Mouse (Mus musculus) limb, embryonic 12.5 days (tissue): Measurements from ENCODE around the gene Slc37a1. TPM values are rescaled to one million over a fixed set of nuclear protein-coding genes. Genes with fewer than 3 reads are reported as not detected.

Source experiments
- ATAC-seq: fragments of 200-750 bp; cut with Nextera tagmentation; 2 replicates; pipeline ENCODE4 v1.8.0; 2017; ENCODE audit warnings: low read depth, moderate TSS enrichment; ENCODE audit not compliant: insufficient number of reproducible peaks, insufficient read depth, low FRiP score, low TSS enrichment
- H3K27ac ChIP-seq: fragments of 300-500 bp; sonication (generic); 2 replicates; pipeline ENCODE4 v1.5.1; 2016; ENCODE audit warnings: mild to moderate bottlenecking, moderate library complexity
- H3K27me3 ChIP-seq: fragments of 300-500 bp; sonication (generic); 2 replicates; pipeline ENCODE4 v1.6.1; 2016; ENCODE audit warnings: mild to moderate bottlenecking, moderate library complexity
- H3K36me3 ChIP-seq: fragments of 300-500 bp; sonication (generic); 2 replicates; pipeline ENCODE4 v1.6.1; 2016; ENCODE audit warnings: mild to moderate bottlenecking, moderate library complexity
- H3K4me1 ChIP-seq: fragments of 300-500 bp; sonication (generic); replicated peaks from 2 replicates; pipeline ENCODE4 v1.6.1; 2016
- H3K4me2 ChIP-seq: fragments of 300-500 bp; sonication (generic); 2 replicates; pipeline ENCODE4 v1.6.1; 2016; ENCODE audit warnings: mild to moderate bottlenecking, moderate library complexity
- H3K4me3 ChIP-seq: fragments of 300-500 bp; sonication (generic); replicated peaks from 2 replicates; pipeline ENCODE4 v1.5.1; 2016; ENCODE audit warnings: mild to moderate bottlenecking
- H3K9ac ChIP-seq: fragments of 300-500 bp; sonication (generic); replicated peaks from 2 replicates; pipeline ENCODE4 v1.6.1; 2016; ENCODE audit warnings: mild to moderate bottlenecking, moderate library complexity
- H3K9me3 ChIP-seq: fragments of 300-500 bp; sonication (generic); 2 replicates; pipeline ENCODE4 v1.6.1; 2016; ENCODE audit warnings: mild to moderate bottlenecking, moderate library complexity
- WGBS: fragments of 180-500 bp; shearing (Covaris S2); methylation state at CpG from one replicate; pipeline ENCODE4 v1.1.7; 2016; 5-methylcytosine and 5-hydroxymethylcytosine counted together
- polyA plus RNA-seq: library from polyadenylated mRNA; unstranded; fragments of >200 nt; fragmentation: Nextera tagmentation; extraction: Ambion mirVana; gene quantifications from 2 replicates; pipeline ENCODE4 v1.2.1, GENCODE M21; 2016

Slc37a1 gene
- polyA plus RNA-seq, 1 experiment from 2014 or later: 1.5 TPM

DNA sequence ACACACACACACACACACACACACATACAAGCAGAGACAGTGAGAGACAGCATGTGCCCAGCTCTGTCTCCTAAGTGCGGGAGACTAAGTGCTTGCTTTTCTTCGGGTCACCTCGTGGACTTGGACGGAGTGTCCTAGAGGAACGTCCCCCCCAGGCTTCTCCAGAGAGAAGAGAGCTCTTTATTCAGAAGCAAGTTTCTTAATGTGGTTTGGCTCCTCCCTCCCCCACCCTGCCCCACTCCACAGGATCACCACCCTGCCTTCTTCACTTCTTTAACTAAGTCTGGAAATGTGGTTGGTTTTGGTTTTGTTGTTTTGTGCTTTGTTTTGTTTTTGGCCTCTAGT lies 19.2 kb downstream of the Slc37a1 start:
- no peak for ATAC-seq
- 64% methylated on average over 5 of the region's 5 CpGs for WGBS
- no peaks in the 10 kb centered on the region for H3K36me3 ChIP-seq

DNA sequence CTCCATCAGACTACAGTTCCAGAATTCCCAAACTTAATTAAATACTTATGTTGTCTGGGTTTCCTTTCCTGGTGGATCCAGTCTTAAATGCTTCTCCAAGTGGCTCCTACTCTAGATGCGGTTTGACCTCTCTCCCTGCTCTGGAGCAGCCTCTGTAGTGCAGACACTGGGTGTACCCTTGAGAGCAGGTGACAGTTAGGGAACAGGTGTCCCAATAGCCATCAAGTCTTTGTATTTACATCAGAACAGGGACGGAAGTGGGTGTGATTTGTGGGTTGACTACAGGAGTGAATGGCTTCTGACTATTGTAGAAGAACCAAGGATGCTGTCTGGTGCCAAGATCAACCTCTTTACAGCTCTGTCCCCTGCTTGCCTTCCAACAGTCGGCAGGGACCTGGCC lies 21.2 kb downstream of the Slc37a1 start:
- WGBS: 57% methylated on average over 3 of the region's 3 CpGs

More for the DNA sequence above, 19.2 kb downstream of the Slc37a1 start:
- Histone ChIP-seq H3K4me3 (no peak overlapping the region), H3K27me3 (no peaks in the 10 kb centered on the region; the same call in 1 of the 2 replicates), H3K9me3 (no peaks in the 10 kb centered on the region), H3K4me2 (no peak overlapping the region), H3K27ac (no peak overlapping the region), H3K4me1 (peaks cover 20% of the 10 kb centered on the region), H3K9ac (no peak overlapping the region)

DNA sequence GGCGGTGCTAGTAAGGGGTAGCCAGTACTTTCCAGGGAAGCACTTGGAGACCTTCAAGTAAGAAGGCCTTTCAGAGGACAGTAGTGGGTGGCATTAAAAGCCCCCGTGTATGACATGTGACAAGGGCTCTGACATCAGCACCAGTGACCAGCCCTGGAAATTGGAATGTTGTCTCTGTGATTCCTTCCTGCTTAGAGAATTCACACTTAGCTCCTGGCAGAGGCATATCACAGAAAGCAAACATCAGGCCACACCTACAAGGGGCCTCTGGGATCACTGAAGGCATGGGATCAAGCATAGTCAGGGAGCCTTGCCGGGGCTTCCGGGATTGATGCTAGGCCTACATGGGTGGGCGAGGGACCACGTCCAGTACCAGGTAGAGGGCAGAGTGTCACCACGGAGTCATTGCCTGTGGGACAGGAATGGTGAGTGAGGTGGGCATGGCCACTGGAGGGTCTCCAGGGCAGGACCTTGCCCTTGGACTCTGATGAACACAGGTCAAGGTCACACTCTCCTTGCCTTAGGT lies 21.8 kb downstream of the Slc37a1 start:
- peaks cover 20% of the 10 kb centered on the region for H3K4me1 ChIP-seq
- no peaks in the 10 kb centered on the region for H3K9me3 ChIP-seq
- H3K4me2 ChIP-seq: no peak overlapping the region
- no peaks in the 10 kb centered on the region for H3K36me3 ChIP-seq
- H3K9ac ChIP-seq: no peak overlapping the region
- no peak overlapping the region for H3K4me3 ChIP-seq
- no peak for ATAC-seq
- H3K27me3 ChIP-seq: no peaks in the 10 kb centered on the region; the same call in 1 of the 2 replicates
- H3K27ac ChIP-seq: no peak overlapping the region
- WGBS: 92% methylated on average over 7 of the region's 7 CpGs

More for the DNA sequence above, 21.2 kb downstream of the Slc37a1 start:
- Histone ChIP-seq H3K27ac (no peak overlapping the region), H3K4me2 (no peak overlapping the region), H3K4me3 (no peak overlapping the region), H3K9me3 (no peaks in the 10 kb centered on the region), H3K4me1 (peaks cover 20% of the 10 kb centered on the region), H3K36me3 (no peaks in the 10 kb centered on the region), H3K9ac (no peak overlapping the region), H3K27me3 (no peaks in the 10 kb centered on the region; the same call in 1 of the 2 replicates)
- no peak for ATAC-seq

DNA sequence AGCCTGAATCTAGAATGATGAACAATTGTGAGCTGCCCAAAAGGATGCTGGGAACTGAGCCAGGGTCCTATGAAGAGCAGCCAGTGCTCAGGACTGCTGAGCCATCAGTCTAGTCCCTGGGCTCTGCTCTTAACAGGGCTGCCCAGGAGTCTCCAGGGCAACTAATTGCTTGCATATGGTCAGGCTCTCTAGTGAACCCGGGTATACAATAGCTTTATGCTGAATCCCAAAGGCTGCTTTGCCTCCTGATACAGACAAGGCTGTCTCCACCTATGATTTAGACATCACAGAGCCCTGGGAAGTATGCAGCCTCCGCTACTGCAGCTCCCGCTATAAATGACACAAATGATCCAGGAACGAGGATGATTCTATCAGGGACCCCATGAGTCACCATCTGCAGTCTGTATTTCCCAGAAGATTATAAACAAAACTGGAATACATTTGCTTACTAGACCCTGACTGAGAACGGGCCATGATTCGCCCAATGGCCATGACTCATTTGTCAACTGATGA lies 22.7 kb downstream of the Slc37a1 start:
- Histone ChIP-seq H3K4me3 (no peak overlapping the region), H3K4me2 (no peak overlapping the region), H3K9ac (no peak overlapping the region), H3K4me1 (peaks cover 20% of the 10 kb centered on the region), H3K27me3 (no peaks in the 10 kb centered on the region; the same call in 1 of the 2 replicates), H3K27ac (peak overlapping the region; percentile 29; the same call in 1 of the 2 replicates), H3K9me3 (no peaks in the 10 kb centered on the region), H3K36me3 (no peaks in the 10 kb centered on the region)
- no peak for ATAC-seq
- 24% methylated on average over 6 of the region's 6 CpGs for WGBS

DNA sequence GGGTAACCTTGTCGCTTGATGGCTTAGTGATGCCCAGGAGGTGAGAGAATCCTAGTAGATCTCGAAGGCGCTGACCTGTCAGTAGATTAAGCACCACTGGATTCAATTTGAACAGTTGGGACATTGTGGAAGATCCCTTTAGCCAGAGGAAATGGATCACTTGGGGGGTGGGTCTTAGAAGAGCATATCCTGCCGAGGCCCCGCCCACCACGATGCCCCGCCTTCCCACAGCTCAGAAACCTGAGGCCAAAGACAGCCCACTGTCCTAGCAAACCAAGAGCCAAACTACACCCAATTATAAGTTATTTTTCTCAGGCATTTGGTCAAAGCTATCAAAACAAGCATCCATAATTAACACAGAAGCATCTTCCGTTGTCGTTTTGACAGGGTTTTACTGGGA lies 24.5 kb downstream of the Slc37a1 start:
- H3K4me1 ChIP-seq: peaks cover 13% of the 10 kb centered on the region
- H3K36me3 ChIP-seq: no peaks in the 10 kb centered on the region
- no peak overlapping the region for H3K4me3 ChIP-seq
- H3K9me3 ChIP-seq: no peaks in the 10 kb centered on the region
- no peaks in the 10 kb centered on the region; the same call in 1 of the 2 replicates for H3K27me3 ChIP-seq
- WGBS: 75% methylated on average over 9 of the region's 9 CpGs
- no peak overlapping the region for H3K4me2 ChIP-seq
- H3K9ac ChIP-seq: no peak overlapping the region
- H3K27ac ChIP-seq: no peak overlapping the region
- no peak for ATAC-seq

DNA sequence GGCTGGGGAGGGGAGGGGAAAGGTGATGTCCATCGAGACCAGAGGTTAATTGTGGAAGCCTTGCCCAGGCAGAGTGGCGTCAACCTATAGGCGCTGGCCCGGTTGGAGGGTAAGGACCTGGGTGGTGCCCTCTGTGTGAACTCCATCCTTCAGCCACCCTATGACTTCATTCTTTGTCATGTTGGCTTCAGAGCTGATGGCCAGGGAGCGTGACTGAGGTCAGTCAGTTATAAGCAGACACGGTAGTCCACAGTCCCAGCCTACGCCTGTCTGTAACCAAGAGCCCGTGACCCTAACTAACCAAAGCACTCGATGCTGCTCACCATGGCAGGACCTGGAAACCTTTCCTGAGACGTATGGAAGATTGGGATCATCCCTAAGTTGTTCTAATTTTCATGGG lies 26.1 kb downstream of the Slc37a1 start:
- Histone ChIP-seq H3K4me1 (peaks cover 13% of the 10 kb centered on the region), H3K9me3 (no peaks in the 10 kb centered on the region), H3K27me3 (no peaks in the 10 kb centered on the region), H3K4me3 (no peak overlapping the region), H3K36me3 (no peaks in the 10 kb centered on the region), H3K27ac (no peak overlapping the region), H3K4me2 (no peak overlapping the region), H3K9ac (no peak overlapping the region)
- WGBS: 83% methylated on average over 10 of the region's 10 CpGs
- ATAC-seq: no peak

DNA sequence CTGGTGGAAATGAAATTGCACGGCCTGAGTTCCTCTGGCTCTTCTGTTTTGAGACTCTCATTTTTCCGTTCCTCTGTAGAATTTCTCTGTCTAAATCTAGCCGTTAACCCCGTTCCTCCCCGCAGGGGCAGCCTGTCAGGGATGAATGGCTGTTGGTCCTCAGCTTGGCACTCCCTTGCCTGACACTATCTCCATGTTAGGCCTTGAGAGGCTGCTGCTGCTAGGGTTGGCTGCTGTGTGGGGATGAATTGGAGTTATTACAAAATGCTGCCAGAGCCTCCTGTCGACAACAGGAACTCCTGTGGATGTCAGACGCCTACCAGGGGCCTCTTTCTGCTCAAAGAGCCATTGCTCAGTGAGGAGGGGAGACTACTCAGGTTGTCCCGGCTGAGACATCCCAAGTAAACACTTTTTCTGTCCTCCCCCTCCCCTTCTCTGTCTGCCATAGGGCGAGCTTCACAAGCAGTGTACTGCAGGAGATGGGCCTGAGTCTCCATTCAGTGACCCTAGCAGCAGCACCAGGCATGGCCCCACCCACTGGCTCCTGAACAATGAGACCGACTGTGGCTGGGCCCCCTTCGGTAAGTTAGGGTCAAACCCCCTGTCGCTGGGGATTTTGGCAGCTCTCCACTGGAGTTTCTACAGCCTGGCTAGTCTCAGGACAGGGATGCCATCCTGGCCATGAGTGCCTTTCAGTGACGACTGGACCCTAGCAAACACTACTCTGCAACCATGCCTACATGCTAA lies 28.6 kb downstream of the Slc37a1 start:
- H3K4me2 ChIP-seq: no peak overlapping the region
- H3K9me3 ChIP-seq: no peaks in the 10 kb centered on the region
- H3K27me3 ChIP-seq: no peaks in the 10 kb centered on the region
- no peak for ATAC-seq
- no peak overlapping the region for H3K9ac ChIP-seq
- 56% methylated on average over 13 of the region's 13 CpGs for WGBS
- H3K27ac ChIP-seq: no peak overlapping the region
- H3K4me3 ChIP-seq: no peak overlapping the region
- peaks cover 4% of the 10 kb centered on the region for H3K4me1 ChIP-seq
- H3K36me3 ChIP-seq: no peaks in the 10 kb centered on the region

DNA sequence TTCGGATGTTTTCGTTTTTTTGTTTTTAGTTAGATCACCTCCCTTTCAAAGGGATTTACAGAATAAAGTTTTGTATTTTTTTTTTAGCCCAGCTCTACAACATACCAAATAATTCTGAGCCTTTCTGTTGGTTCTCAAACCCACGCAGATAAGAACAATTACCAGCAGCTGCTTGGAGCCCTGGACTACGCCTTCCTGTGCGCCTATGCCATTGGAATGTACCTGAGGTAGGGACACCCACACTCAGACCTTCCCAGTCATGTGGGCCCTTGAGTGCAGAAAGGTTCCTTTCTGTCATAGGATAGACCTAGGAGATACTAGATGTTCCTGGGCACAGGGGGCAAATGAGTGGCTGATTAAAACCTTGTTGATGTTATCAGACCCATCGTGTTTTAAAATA lies 29.4 kb downstream of the Slc37a1 start:
- no peak overlapping the region for H3K4me3 ChIP-seq
- no peaks in the 10 kb centered on the region for H3K9me3 ChIP-seq
- H3K4me1 ChIP-seq: peaks cover 4% of the 10 kb centered on the region
- ATAC-seq: no peak
- H3K9ac ChIP-seq: no peak overlapping the region
- 86% methylated on average over 6 of the region's 6 CpGs for WGBS
- H3K36me3 ChIP-seq: no peaks in the 10 kb centered on the region
- no peak overlapping the region for H3K27ac ChIP-seq
- no peak overlapping the region for H3K4me2 ChIP-seq
- H3K27me3 ChIP-seq: no peaks in the 10 kb centered on the region

DNA sequence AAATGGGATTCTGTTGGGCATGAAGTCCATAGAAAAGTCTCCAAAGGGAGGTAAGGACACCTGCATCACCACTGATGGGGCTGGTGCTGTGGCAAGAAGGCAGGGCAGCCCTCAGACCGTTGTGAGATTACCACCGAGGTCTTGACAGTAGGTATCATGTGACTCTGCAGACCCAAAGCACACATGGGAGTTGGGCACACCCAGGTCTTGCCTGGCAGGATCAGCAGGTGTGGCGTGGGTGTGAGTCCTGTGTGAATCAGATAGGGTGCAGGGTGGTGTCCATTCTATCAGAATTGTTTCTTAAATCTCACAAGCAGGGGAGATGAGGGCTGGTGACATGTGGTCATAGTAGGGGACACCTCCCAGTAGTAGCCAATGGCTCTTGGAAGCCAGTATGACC lies 30.4 kb downstream of the Slc37a1 start:
- ATAC-seq: no peak
- H3K9me3 ChIP-seq: no peaks in the 10 kb centered on the region
- H3K4me3 ChIP-seq: no peak overlapping the region
- H3K27ac ChIP-seq: no peak overlapping the region
- H3K27me3 ChIP-seq: no peaks in the 10 kb centered on the region
- no peaks in the 10 kb centered on the region for H3K36me3 ChIP-seq
- H3K9ac ChIP-seq: no peak overlapping the region
- 84% methylated on average over 3 of the region's 3 CpGs for WGBS
- peaks cover 4% of the 10 kb centered on the region for H3K4me1 ChIP-seq
- no peak overlapping the region for H3K4me2 ChIP-seq

DNA sequence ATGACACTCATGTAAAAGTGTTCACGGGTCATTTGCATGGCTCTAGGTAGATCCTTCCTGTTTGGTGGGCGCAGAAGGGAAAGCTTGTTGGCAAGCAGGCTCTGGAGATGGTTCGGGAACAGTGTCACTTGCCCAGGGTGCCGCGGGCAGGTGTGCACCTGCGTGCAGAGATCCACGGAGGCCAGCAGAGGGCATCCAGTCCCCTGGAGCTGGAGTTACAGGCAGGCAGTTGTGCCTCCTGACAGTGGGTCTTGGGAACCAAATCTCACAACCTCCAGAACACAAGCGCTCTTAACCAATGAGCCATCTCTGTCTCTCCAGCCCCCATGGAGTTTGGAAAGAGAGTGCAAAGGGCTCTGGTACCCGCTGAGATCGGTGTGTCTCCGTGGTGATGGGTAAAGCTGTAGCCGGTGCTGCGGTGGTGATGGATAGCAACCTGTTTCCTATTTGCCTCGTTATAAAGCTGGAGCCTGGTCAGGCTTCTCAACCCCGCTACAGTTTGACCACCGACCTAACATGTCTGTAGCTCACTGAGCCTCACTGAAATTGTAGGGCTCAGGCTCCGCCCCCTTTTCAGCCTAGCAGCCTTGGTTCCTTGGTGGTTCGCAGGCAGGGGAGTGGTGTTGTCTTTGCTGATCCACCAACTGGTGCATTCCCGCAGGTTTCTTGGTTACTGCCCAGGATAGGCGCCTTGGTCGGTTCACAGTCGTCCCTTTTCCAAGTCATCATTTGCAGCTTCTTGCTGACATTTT lies 31.1 kb downstream of the Slc37a1 start:
- H3K36me3 ChIP-seq: no peaks in the 10 kb centered on the region
- no peaks in the 10 kb centered on the region for H3K9me3 ChIP-seq
- peaks cover 4% of the 10 kb centered on the region for H3K4me1 ChIP-seq
- no peak for ATAC-seq
- H3K4me2 ChIP-seq: no peak overlapping the region
- WGBS: 44% methylated on average over 22 of the region's 22 CpGs
- H3K27ac ChIP-seq: no peak overlapping the region
- H3K27me3 ChIP-seq: no peaks in the 10 kb centered on the region
- no peak overlapping the region for H3K4me3 ChIP-seq
- no peak overlapping the region for H3K9ac ChIP-seq
